Comparison of ENCODE assay signal across 23 mouse cellular contexts in genomic region chr9:119038574-119038973, GRCm38 (mm10). TPM values are rescaled to one million over a fixed set of nuclear protein-coding genes. Genes with fewer than 3 reads are reported as not detected.
A peak's percentile ranks its signal among the peaks of the same experiment; 100 is the strongest.
DNase-seq lines count a peak whose midpoint lies in the region; ATAC-seq and TF ChIP-seq lines count a peak whose summit lies in the region.
"Had no signal": no experiment of that assay in that cellular context is flagged by ENCODE, and none has a peak within 500 bp of the region (broad histone marks: within the 10 kb centered on the region; RNA-seq: fewer than 3 reads in every experiment).

No protein-coding gene starts in this region.

- TF ChIP-seq CTCF in liver, postnatal 0 days (IDR thresholded peaks at IDR 0.05; ENCODE audit: low read depth): no peak

- no peak for TF ChIP-seq EP300 in liver, postnatal 0 days (IDR thresholded peaks at IDR 0.05; ENCODE audit: low read depth)

- H3K27me3 ChIP-seq in liver, embryonic 12.5 days (replicated peaks): no peaks in the 10 kb centered on the region
- H3K27me3 ChIP-seq in liver, postnatal 0 days (ENCODE audit: insufficient read depth, low read length): no peaks in the 10 kb centered on the region
- no peaks in the 10 kb centered on the region for H3K27me3 ChIP-seq in liver, embryonic 13.5 days
- H3K27me3 ChIP-seq: heart, embryonic 12.5 days; heart, embryonic 15.5 days; hindbrain, embryonic 12.5 days; hindbrain, embryonic 15.5 days had no signal

- ATAC-seq in liver, embryonic 12.5 days: 0 out of 2 replicates have a peak, but pooled peaks have one; percentile 55
- ATAC-seq in liver, postnatal 0 days: no peak
- peak; percentile 68 for ATAC-seq in liver, embryonic 13.5 days (ENCODE audit: low read depth)
- peak; percentile 78 for ATAC-seq in megakaryocyte-erythroid progenitor cell, adult 5-6 weeks (replicated peaks; ENCODE audit: low FRiP score, low TSS enrichment, poor library complexity, severe bottlenecking)
- no peak for ATAC-seq in erythroblast, adult 5-6 weeks (replicated peaks; ENCODE audit: low FRiP score, poor library complexity, severe bottlenecking)
- ATAC-seq: activated CD4-positive, CD25-positive, alpha-beta regulatory T cell, adult 4 months; forebrain, embryonic 14.5 days; forebrain, postnatal 0 days had no signal

- no peak overlapping the region for H3K4me2 ChIP-seq in liver, embryonic 12.5 days
- H3K4me2 ChIP-seq in liver, postnatal 0 days (ENCODE audit: low read depth, low read length): no peak overlapping the region
- H3K4me2 ChIP-seq in liver, embryonic 13.5 days: no peak overlapping the region
- H3K4me2 ChIP-seq: heart, embryonic 12.5 days; heart, embryonic 15.5 days; hindbrain, embryonic 12.5 days; hindbrain, embryonic 15.5 days had no signal

- DNase-seq in liver, postnatal 0 days: no peak
- DNase-seq in liver, embryonic 13.5 days: no peak
- DNase-seq in urinary bladder, postnatal 25 days (ENCODE audit: low spot score): no peak
- DNase-seq: adrenal gland, adult 8-10 months; adrenal gland, postnatal 25 days; B cell, adult 2 months; cerebellum, adult 18-20 months; cerebellum, adult 9-10 months; cerebellum, postnatal 14 days; forebrain, postnatal 0 days; gastrocnemius, postnatal 25 days; heart, adult 18-20 months; heart, postnatal 10 days; heart, postnatal 36 days had no signal

- H3K4me3 ChIP-seq in liver, embryonic 12.5 days: no peak overlapping the region
- no peak overlapping the region for H3K4me3 ChIP-seq in liver, postnatal 0 days (ENCODE audit: low read depth, low read length)
- H3K4me3 ChIP-seq in liver, embryonic 13.5 days (replicated peaks): no peak overlapping the region
- H3K4me3 ChIP-seq: heart, embryonic 12.5 days; heart, embryonic 15.5 days; hindbrain, embryonic 12.5 days; hindbrain, embryonic 15.5 days had no signal

- no peaks in the 10 kb centered on the region for H3K9me3 ChIP-seq in liver, embryonic 12.5 days (replicated peaks)
- H3K9me3 ChIP-seq in liver, postnatal 0 days (ENCODE audit: low read length): no peaks in the 10 kb centered on the region
- no peaks in the 10 kb centered on the region for H3K9me3 ChIP-seq in liver, embryonic 13.5 days (replicated peaks)
- H3K9me3 ChIP-seq: heart, embryonic 12.5 days; heart, embryonic 15.5 days; hindbrain, embryonic 12.5 days; hindbrain, embryonic 15.5 days had no signal

- H3K27ac ChIP-seq in liver, embryonic 12.5 days: no peak overlapping the region
- H3K27ac ChIP-seq in liver, postnatal 0 days (ENCODE audit: low read depth): no peak overlapping the region
- no peak overlapping the region for H3K27ac ChIP-seq in liver, embryonic 13.5 days
- H3K27ac ChIP-seq: heart, embryonic 15.5 days; hindbrain, embryonic 12.5 days; hindbrain, embryonic 15.5 days had no signal

- H3K4me1 ChIP-seq in liver, embryonic 12.5 days: peaks cover 7% of the 10 kb centered on the region; the same call in 1 of the 2 replicates
- H3K4me1 ChIP-seq in liver, postnatal 0 days (ENCODE audit: insufficient read depth): no peaks in the 10 kb centered on the region
- H3K4me1 ChIP-seq in liver, embryonic 13.5 days (replicated peaks): peaks cover 4% of the 10 kb centered on the region; the same call in 1 of the 2 replicates

- peaks cover 31% of the 10 kb centered on the region for H3K36me3 ChIP-seq in liver, embryonic 12.5 days
- H3K36me3 ChIP-seq in liver, postnatal 0 days (replicated peaks; ENCODE audit: insufficient read depth, low read length): peaks cover 15% of the 10 kb centered on the region
- H3K36me3 ChIP-seq in liver, embryonic 13.5 days: peaks cover 28% of the 10 kb centered on the region

- H3K9ac ChIP-seq in liver, embryonic 12.5 days: no peak overlapping the region
- no peak overlapping the region for H3K9ac ChIP-seq in liver, postnatal 0 days (replicated peaks)
- no peak overlapping the region for H3K9ac ChIP-seq in liver, embryonic 13.5 days
- H3K9ac ChIP-seq: forebrain, postnatal 0 days; heart, embryonic 12.5 days; heart, embryonic 15.5 days; hindbrain, embryonic 12.5 days; hindbrain, embryonic 15.5 days had no signal

- 28% methylated on average over 3 of the region's 3 CpGs for WGBS in liver, embryonic 12.5 days (ENCODE audit: insufficient replicate concordance)
- WGBS in liver, postnatal 0 days (ENCODE audit: insufficient replicate concordance): 55% methylated on average over 3 of the region's 3 CpGs
- WGBS in liver, embryonic 13.5 days (ENCODE audit: insufficient replicate concordance): 21% methylated on average over 3 of the region's 3 CpGs

RNA-seq across cellular contexts. Expression of gene Vill, which starts 14.0 kb away (rescaled TPM):
- 12.1 and 12.7 TPM in 2 replicates for polyA plus RNA-seq in liver, embryonic 12.5 days (2016; fragmentation: Nextera tagmentation; extraction: Ambion mirVana)
- polyA plus RNA-seq in liver, postnatal 0 days (2015; fragmentation: Nextera tagmentation; extraction: Ambion mirVana): 8.3 and 9.3 TPM in 2 replicates
- polyA plus RNA-seq in liver, embryonic 13.5 days (2015; fragmentation: Nextera tagmentation; extraction: Ambion mirVana): 7.6 and 7.7 TPM in 2 replicates
- 7.2 TPM in 1 of 2 replicates, not detected in the other for total RNA-seq in megakaryocyte-erythroid progenitor cell, adult 5-6 weeks (2014; fragmentation: Nextera tagmentation)
- 8.7 and 11.9 TPM in 2 replicates for total RNA-seq in megakaryocyte-erythroid progenitor cell, adult 5-6 weeks (2017)
- 1.2 and 16.1 TPM in 2 replicates for total RNA-seq in erythroblast, adult 5-6 weeks (2015; ENCODE audit: low replicate concordance)
- 10.3 and 11.6 TPM in 2 replicates for total RNA-seq in erythroblast, adult 5-6 weeks (2017; ENCODE audit: low replicate concordance)

RNA-seq across cellular contexts. Expression of gene Plcd1, which starts 54.7 kb away (rescaled TPM):
- 2.8 and 3.1 TPM in 2 replicates for polyA plus RNA-seq in liver, embryonic 12.5 days (2016; fragmentation: Nextera tagmentation; extraction: Ambion mirVana)
- 0.85 and 1.1 TPM in 2 replicates for polyA plus RNA-seq in liver, postnatal 0 days (2015; fragmentation: Nextera tagmentation; extraction: Ambion mirVana)
- 1.6 and 2.0 TPM in 2 replicates for polyA plus RNA-seq in liver, embryonic 13.5 days (2015; fragmentation: Nextera tagmentation; extraction: Ambion mirVana)
- total RNA-seq in megakaryocyte-erythroid progenitor cell, adult 5-6 weeks (2014; fragmentation: Nextera tagmentation): not detected in 2 replicates
- not detected in 2 replicates for total RNA-seq in megakaryocyte-erythroid progenitor cell, adult 5-6 weeks (2017)
- not detected in 2 replicates for total RNA-seq in erythroblast, adult 5-6 weeks (2015; ENCODE audit: low replicate concordance)
- total RNA-seq in erythroblast, adult 5-6 weeks (2017; ENCODE audit: low replicate concordance): not detected in 2 replicates

Comparison
In these comparisons a context has a peak if more than half of its experiments do, and no peak if none do; other contexts are left out.
1. ATAC-seq: peak in liver, embryonic 12.5 days (single experiment), liver, embryonic 13.5 days (single experiment) and megakaryocyte-erythroid progenitor cell, adult 5-6 weeks (single experiment); none in liver, postnatal 0 days (single experiment) and erythroblast, adult 5-6 weeks (single experiment).